Mouse (Mus musculus) gastrocnemius, postnatal 25 days (tissue): ENCODE measurements around the gene Malrd1. TPM values are rescaled to one million over a fixed set of nuclear protein-coding genes. Genes with fewer than 3 reads are reported as not detected.

Source experiments
- DNase-seq: peaks from one replicate; pipeline ENCODE4 v3.0.0; 2022
- total RNA-seq, 2 experiments: library from RNA; stranded (reverse); gene quantifications; 1 replicate in 1 of 2; 2 replicates in 1 of 2; pipeline ENCODE4 v1.2.3; 2021

Malrd1 gene
- total RNA-seq, 2 experiments from 2014 or later = not detected

DNA sequence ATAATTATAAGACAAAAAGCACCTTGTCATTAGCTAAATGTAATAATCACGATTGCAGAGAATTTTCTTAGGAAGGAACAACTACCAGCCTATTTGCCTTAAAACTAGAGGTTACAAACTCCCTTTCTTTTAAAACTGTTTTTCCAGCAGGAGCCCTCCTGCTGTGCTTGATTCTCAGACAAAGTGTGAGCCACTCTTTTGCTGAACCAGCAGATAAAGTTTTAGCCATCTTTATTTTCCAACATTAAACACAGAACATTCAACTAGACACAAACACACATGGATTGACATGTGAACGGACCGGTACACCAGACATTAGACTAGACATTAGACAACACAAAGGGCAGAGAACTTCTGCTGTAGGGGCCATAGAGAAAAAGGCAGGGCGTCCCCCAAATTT is 505.3 kb downstream of the Malrd1 start:
- DNase-seq = no peak

DNA sequence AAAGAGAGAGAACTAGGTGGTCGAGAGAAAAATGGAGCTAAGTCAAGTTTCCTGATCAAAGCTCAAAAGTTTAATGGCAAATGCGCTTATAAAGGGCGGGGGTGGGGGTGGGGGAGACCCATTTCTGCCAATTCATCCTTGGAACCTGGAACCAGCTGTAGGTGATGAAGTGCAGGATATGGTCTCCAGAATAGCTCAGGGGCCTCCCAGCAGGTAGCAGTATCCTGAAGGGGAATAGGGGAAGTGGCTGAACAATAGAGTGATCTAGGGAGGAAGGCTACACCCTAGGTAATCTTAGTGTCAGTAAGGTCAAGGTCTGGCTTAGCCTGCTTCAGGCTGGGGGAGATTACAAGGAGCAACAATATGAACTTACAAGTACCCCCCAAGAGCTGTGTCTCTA is 506.5 kb downstream of the Malrd1 start:
- no peak for DNase-seq

DNA sequence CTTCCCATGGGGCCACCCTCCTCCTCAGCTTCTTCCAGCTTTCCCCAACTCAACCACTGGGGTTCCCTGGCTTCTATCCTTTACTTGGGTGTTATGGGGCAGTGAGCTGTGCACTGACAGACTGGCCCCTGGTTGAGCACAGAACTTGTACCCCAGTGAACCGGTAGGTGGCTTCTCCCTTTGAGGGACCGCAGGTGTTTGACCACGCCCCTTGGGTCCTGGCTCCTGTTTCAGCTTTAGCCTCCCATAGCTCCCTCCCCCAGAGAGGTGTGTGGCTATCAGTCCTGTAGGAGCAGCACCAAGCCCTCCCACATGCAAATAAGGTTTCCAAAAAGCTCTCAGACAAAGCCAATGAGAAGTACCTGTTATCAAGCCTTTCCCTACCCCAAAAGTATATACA is 584.4 kb downstream of the Malrd1 start:
- DNase-seq = no peak

DNA sequence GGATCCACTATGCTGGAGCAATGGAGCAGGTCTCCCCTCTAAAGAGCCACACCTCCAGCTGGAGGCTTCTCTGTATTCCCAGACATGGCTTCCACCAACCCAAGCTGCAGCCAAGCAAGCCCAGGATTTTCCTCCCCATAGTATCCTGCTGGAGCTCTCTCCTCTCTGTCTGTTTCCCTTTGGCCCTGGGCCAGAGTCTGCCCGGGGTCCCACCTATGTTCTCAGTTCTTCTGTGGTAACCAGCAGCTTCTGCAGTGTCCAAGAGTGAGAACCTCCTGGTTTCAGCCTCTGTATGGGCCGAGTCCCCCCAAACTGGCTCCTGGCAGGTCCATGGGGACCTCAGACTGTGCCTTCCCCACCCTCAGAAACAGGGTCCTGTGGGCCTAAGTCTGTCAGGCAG is 587.1 kb downstream of the Malrd1 start:
- no peak for DNase-seq

DNA sequence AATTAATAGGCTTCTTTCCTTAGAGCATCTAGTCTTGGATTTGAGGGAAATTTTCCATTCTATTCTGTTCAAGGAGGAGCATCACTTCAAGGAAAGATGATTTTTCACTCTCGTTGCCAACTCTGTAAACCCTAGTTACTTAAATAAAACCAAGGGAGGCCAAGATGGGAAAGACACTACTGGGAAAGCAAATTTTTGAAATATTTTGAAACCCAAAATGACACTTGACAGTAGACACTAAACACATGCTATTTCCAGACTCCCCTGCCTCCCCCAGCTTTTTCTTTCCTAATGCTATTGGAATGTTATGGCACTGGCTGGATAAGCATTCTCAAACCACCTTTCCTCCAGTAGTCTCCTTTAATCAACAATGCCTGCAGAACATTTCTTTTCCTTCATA is 621.7 kb downstream of the Malrd1 start:
- DNase-seq = no peak

DNA sequence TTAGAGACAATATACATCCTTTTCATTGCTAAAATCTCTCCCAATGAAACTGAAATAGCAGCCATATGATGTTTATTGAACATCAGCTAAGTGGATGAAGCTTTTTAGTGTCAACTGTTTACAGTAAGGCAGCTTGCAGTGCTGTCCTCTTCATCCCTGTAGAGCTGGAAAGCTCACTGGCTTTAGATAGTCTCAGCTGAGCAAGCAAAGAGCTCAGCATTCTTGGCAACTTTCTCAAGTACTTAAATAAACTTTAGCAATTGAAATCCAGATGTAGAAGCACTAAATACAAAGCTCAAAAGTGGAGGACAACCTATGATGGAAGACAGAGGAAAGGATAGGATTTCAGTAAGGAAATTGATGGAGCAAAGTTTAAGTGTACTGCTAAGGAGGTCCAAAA is 626.3 kb downstream of the Malrd1 start:
- DNase-seq = no peak

DNA sequence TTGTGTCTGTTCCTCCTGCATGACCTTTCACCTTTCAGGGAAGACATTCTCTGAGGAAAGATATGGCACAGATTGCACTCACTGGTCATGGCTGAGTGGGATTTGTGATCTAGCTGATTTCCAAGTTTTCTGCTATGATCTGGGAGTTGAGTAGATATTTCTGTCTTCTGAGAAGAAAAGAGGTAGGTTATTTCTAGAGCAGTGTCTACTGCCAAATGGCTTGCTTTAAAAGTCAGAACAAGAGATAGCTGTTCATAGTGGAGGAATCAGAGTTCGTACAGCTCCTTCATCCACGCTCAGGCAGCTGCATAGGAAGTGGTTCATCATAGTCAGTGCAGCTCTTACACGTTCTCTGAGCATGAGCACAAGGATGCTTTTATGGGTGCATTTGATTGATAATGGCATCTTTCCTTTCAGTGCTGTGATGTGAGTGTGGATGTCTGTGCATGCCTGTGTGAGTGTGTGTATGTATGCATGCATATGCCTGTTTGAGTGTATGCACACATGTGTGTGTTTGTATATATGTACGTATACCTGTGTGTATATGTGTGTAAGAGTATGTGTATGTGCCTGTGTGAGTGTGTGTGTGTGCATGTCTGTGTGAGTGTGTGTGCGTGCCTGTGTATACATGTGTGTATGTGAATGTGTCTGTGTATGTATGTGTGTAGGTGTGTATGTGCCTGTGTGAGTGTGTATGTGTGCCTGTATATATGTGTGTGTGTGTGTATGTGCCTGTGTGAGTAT is 637.1 kb downstream of the Malrd1 start:
- no peak for DNase-seq

DNA sequence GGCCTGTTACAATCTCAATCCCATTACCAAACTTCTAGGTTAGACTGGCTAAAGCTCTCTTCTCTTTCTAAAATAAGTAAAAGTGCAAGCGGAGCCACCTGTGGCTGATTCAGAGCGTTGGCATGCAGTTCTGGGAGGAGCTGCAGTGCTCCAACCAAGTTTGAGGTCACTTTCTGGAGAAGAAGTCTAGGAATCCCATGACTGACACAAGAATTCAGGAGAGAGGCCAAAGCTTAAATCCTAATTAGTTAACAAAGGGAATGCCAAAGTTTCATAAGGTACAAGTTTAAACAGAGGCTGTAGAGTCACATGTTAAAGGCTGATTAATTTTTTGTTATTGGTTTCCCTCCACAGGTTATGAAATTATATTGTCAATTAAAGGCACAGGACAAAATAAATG is 642.3 kb downstream of the Malrd1 start:
- DNase-seq = peak; percentile 5

DNA sequence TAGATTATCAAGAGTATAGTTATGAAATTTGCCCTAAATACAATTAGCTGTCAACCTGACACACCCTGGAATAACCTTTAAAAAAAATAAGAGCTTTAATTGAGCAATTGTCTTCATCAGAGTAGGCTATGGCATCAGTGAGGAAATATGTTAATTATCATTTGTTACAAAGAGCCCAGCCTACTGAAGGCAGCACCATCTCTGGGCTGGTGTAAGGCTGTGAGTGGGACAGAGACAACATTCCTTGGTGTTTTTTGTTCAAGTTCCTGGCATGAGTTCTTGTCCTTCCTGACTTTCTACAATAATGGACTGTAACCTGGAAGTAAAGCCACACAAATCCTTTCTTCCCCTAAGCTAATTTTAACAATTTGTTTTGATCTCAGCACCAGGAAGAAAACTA is 645.8 kb downstream of the Malrd1 start:
- DNase-seq = no peak

DNA sequence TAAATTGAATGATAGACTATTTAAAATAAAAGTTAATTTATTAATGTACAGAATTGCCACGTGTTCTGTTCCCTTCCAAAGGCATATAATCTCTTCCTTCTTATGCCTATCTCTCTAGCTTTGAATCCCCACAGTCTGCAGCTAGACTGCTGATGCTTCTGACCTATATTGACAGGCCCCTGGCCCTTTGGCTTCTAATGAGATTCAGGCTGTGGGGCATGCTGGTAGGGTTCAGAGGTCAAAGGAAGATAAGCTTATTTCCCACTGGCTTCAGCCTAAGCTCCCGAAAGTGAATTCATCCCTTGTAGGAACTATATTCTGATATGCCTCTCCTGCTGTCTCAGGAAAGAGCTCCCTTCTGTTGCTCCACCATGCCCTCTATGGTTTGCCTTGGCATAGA is 647.1 kb downstream of the Malrd1 start:
- no peak for DNase-seq

DNA sequence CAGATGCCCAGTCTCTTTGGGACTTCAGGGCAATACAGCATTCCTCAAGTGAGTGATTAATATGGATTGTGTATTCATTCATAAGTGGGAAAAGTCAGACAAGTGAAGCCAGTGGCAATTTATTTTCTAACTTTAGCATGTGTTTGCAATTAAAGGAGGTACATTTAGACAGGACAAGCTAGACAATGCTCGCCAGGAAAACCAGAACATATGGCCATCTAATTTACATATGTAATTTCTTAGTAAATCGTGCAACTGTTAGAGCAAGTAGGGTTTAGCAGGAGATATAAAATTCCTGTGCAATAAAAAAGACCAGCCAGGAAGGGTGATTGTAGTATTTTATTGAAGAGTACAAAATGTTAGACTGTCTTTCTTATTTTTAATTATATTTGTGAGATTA is 655.9 kb downstream of the Malrd1 start:
- no peak for DNase-seq

DNA sequence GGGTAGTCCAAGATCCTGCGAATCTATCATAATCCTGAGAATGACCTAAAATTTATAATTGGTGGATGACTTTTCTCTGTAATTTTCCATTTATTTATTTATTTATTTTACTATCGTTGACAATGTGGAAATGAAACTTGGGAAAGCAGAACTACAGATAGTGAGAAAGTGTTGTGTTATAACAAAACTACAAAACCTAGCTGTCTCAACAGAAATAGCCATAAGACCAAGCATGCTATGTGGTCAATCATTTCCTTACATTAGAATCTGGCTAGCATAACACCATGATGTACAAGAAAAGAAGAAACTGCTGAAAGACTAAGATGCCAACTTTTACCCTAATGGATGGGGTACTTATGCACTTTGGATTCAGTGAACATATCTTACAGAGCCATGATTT is 656.9 kb downstream of the Malrd1 start:
- DNase-seq = no peak

DNA sequence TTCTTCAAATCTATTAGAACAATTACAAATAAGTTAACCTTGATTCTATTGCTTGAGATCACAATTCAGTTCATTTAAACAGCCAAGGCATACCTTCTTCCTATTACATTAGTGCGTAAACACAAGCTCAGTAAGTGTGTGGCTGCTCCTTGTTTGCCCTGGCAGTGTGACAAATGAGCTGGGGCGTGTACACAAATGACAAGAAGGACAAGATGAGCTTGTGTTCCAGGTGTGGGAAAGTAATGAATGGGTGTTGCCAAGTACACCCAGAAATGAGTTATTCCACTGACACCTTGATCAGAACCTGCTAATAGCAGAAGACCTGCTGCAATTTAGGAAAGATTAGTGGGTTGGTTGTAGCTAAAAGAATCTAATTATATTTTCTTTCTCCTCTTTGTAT is 683.7 kb downstream of the Malrd1 start:
- DNase-seq = no peak

DNA sequence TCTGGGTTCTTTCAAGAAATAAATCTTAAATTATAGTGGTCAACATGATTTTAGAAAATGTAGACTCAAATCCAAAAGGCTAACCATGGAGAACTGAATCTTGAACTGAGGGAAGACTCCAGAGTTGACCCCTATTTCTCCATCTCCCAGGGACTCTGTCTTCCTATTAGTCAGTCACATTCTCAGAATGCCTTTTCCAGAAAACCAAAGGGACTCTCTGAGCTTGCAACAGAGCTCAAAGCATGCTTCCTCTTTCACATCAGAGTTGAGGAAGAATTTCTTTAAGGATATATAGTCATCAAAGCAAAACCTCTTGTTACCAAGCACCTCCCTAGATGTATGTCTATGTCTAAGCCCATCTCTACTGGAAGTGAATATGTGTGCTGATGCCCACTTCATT is 686.5 kb downstream of the Malrd1 start:
- no peak for DNase-seq

DNA sequence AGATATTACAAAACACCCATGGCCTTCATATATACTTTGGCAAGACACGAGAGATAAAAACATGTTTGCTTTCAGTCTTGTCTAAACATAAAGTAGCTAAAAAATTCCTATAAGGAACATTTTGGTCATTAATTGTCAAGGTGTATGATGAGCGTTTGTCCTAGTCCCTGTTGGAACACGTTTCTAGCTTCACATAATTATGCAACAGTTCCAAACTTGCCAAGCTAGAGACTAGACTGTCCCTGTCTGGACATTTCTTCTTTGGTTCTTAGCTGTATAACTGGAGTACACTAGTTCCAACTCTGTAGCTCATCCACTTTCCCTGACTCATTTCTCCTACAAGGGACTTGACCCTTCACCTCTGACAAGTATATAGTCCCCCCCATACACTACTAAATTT is 687.8 kb downstream of the Malrd1 start:
- no peak for DNase-seq

DNA sequence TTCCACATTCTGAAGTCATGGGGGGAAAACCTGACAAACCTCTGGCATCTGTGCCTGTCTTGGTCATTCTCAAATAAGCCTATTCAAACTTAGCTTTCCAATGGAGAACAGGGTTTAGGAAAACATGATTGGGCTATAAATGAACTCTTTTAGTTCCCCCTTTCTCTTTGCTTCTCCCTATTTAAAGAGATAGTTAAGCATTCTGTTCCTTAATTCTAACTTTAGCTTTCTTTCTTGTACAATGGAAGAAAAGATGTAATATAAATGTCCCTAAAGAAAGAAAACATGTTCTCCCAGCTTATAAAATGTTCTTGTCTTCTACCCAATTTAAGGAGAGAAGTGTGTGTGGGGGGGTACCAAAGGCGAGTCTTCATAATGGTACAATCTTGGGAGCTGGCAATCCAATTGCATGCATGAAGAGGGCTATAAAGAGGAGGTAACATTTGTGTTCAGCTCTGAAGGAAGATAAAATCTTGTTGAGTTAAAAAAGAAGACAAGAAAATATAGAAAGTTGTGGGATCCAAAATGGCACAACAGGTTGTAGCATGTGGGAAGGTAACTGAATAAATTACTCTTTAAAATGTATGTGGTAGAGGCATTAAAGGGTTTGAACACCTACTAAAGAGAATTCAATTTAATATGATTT is 702.0 kb downstream of the Malrd1 start:
- DNase-seq = no peak

DNA sequence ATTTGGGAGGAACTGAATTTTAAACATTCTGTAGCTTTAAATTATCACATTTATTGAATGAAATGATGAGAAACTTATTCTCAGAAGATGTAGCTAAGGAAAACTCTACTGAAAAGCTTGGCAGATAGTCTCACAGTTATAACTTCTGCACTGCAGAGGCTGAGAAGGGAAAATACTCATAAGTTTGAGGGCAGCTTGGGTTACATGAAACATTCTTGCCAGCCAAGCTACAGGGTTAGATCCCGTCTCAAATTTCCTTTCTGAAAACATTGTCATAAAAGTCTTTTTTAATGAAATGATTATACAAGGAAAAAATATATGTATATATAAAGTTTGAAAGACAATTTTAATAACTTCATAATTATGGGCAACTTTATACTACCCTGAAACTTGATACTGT is 714.6 kb downstream of the Malrd1 start:
- no peak for DNase-seq

DNA sequence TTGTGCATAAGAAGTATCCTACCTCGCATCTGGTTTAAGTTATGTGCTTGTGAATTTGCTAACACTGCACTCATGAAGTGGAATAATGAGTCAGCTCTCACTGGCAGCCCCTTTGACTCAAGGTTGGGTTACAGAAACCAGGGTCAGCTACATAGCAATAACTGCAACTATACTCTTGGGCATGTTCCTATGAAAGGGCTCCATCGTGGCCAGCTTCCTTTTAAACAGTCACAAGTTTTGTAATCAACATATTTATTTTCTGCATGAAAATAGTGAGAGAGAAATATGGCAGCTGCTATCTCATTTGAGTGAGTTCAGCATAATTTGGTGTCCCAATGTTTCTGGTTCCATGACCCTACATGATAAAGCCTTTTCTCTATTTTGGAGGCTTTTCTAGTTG is 716.8 kb downstream of the Malrd1 start:
- no peak for DNase-seq

DNA sequence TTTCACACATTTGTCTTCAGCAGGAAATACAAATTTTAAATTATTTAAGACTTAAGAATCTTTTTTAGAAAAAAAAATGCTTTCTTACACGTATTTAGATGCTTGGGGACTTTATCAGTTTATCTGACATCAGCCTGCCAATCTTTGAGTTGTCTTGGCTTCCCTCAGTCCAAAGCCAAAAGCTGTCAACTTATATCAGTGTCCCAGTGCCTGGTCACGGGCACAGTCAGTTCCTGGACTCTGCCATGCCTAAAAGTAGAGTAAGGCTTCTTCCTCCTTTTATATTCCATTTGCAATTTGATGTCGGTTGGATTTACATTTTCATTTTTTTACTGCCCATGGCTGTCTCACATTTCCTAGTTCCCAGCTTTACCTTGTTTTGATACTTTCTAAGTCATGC is 722.6 kb downstream of the Malrd1 start:
- no peak for DNase-seq

DNA sequence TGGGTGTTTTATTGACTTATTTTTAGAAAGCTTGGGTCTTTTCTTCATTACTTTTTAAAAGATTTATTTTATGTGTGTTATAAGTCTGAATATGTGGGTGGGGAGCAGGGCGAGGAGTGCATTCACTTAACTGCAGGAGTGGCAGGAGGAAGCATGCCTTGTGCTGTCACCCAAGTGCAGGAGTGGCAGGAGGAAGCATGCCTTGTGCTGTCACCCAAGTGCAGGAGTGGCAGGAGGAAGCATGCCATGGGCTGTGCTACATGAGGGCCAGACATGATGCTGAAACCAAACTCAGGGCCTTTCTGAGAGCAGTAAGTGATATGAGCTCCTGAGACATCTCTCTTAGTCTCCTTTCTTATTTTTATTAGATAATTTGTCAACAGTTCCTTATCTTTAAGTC is 726.0 kb downstream of the Malrd1 start:
- no peak for DNase-seq
